Mouse (Mus musculus): ENCODE data around the gene Pank2.
A peak's percentile ranks its signal among the peaks of the same experiment; 100 is the strongest.
"Not testable (repeated sequence)": the region's sequence is repeated elsewhere in the genome, so short reads cannot be mapped to it uniquely, and the experiment has no call there.

Gene Pank2

GRCm38 (mm10) chr2:131262213-131262672, at the start of gene Pank2:
TSS of gene Pank2 (plus strand) at chr2:131262495.
- peak; percentile 99 for DNase-seq

DNA sequence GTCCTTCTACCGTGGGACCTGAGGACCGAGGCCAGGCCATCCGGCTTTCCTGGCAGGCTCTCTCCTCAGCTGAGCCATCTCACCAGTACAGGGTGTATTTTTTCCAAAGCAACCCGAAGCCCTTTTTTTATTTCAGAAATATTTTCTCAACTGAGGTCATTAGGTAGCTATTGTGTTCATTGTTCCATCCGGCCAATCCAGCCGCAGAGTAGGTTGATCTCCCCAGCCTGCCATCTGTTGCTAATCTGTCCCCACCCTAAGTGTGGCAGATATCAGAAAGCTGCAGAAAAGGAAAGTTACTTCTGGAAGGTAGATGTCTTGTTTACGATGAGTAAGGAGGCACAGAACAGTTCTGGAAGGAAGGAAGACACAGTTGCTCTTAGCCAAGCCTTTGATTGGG, 48.5 kb upstream of the Pank2 start:
- DNase-seq: no peak

- DNase-seq: no peak
These were observed 46.1 kb upstream of the Pank2 start for GRCm38 (mm10) chr2:131215941-131216858.

- no peak for DNase-seq
These were observed 42.3 kb upstream of the Pank2 start for GRCm38 (mm10) chr2:131220030-131220429.

- DNase-seq: no peak
These were observed 40.3 kb upstream of the Pank2 start for GRCm38 (mm10) chr2:131221853-131222515.

DNA sequence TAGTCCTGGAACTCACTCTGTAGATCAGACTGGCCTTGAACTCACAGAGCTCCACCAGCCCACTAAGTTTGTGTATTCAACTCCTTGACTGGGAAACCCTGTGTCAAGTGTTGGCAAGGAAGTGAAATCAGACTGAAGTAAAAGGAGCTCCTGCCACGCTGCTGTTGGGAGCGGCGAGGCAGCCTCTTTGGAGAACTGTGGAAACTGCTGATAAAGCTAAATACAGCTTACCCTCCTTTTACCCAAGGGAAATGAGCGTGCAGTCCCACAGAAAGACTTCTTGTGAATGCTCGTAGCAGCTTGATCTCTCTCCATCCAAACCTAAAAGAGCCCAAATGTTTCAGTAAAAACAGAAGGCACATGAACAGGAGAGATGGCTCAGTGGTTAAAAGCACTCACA, 39.7 kb upstream of the Pank2 start:
- no peak for DNase-seq

DNA sequence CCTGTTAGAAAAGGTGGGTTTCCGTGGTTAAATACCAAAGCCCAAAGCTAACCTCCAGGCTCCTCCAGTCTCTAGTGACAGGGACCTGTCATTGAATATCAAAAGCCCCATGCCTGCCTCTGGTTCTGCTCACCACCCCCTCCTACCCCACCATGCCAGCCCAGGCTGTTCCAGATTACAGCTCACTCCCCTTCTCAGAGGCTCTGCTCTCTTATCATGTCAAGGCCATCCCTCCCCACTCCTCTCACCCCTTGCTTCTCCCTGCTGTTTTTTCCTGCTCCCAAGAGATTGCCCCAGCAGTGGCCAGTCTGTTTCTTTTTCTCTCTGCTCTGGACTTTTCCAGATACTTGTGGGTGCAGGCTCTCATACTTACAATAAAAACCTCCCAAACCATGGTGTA, 38.7 kb upstream of the Pank2 start:
- no peak for DNase-seq

- no peak for DNase-seq
These were observed 37.1 kb upstream of the Pank2 start for GRCm38 (mm10) chr2:131225178-131225577.

- DNase-seq: not testable (repeated sequence)
These were observed 35.6 kb upstream of the Pank2 start for GRCm38 (mm10) chr2:131226669-131227068.

DNA sequence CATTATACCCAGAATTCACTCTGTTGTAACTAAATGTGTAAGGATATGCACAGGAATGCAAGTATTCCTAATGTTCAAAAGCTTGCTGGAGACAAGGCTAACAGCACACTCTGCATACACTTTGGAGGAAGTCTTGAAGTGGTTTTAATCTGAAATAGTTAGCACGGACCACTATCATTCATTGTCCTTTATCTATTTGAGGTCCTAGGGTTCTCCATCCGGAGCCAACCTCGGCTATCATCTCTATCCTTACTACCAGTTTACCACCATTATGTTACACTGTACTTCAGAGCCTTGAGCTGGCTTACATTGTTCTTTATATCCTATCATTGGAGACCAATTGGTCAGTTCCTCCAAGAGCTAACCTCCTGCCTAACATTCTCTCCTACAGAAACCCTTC, 35.1 kb upstream of the Pank2 start:
- DNase-seq: no peak

DNA sequence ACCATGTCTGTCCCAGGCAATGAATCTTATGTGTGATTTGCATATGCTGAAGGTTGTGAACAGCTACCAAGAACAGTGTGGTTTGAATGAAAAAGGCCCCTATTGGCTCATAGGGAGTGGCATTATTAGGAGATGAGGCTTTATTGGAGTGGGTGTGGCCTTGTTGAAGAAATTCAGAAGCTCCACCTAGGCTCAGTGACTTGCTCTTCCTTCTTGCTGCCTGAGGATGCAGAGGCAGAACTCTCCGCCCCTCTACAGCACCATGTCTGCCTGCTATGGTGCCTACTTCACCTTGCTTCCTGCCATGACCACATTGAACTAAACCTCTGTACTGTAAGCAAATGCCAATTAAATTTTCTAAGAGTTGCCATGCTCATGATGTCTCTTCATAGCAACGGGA, 29.7 kb upstream of the Pank2 start:
- DNase-seq: no peak

DNA sequence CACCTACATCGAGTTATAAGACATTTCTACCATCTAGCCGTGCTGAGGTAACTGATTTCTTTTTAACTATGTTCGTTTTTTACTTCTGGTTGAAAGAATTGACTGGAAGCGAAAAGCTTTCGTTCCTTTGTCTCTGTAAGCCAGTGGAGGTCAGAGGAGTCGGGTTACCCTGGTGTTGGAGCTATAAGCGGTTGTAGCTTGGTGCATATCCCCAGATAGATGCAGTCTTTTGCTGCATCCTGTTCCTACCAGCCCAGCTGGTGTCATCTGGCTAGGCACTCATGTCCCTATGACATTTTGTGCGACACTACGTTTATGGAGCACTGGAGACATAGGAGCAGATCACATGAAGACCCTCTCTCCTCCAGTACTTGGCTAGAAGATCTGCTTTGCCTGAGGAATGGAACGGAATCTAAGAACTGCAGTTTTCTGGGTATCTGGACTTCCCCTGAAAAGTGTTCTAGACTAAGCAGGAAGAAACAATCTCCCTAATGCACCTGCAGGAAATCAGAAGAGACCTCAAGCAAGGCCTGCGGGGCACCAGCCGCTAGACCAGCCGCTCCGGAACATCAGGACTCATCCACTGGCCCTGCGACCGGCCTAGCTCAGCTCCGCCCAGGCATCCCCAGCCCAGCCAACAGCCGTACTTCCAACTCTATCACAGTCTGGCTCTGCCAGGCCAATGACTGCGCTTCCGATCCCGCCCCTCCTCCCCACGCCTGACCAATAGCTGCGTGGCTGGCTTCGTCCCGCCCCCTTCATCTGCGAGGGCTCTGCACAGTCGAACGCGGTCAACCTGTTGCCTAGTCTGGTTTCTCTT, 28.8 kb upstream of the Pank2 start, which contains the start of gene Mavs:
Gene Mavs (plus strand): TSS at position 757 of the 820 bp plus-strand sequence.
- DNase-seq: peak; percentile 95

DNA sequence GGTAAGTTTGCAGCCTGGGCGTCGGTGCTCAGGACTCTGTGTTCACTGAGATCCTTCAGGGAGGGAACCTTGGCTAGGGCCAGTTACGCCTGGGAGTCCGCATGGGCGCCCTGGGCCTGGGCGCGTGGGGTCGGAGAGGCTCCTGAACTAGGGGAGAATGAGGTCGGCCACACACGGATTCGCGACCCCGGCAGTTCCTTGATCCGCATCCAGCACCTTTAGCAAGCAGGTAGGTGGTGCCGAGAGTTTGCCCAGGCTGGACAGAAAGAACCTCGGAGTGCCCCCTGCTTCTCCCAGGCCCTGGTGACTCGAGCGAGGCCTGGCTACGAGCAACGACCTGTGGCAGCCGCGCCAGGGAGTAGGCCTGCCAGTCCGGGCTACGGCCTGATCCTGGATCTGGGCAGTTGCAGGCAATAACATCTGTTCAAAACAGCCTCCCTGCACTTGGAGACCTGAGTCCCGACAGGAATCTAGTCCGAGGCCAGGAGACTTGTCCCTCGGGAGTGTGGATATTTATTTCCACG, 28.1 kb upstream of the Pank2 start:
- DNase-seq: no peak

GRCm38 (mm10) chr2:131234970-131235635, 27.2 kb upstream of the Pank2 start:
- no peak for DNase-seq

DNA sequence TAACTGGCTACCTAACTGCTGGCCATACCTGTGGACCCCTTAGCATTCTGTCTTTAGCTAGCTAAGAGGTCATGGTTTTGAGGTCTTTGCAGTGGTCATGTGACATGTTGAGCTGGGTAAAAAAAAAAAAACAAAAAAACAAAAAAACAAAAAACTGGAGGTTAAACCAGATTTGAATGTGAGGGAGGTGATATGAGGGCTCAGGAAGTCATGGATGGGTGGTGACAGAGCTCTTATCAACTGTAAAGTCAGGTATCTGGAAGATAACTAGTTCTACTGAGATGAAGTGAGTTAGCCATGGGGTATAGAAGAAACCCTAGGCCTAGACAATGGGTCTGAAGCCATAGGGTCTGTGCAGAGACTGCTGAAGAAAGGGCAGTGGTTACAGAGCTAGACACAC, 20.1 kb upstream of the Pank2 start:
- DNase-seq: no peak

GRCm38 (mm10) chr2:131242929-131243328, 19.4 kb upstream of the Pank2 start:
- no peak for DNase-seq

DNA sequence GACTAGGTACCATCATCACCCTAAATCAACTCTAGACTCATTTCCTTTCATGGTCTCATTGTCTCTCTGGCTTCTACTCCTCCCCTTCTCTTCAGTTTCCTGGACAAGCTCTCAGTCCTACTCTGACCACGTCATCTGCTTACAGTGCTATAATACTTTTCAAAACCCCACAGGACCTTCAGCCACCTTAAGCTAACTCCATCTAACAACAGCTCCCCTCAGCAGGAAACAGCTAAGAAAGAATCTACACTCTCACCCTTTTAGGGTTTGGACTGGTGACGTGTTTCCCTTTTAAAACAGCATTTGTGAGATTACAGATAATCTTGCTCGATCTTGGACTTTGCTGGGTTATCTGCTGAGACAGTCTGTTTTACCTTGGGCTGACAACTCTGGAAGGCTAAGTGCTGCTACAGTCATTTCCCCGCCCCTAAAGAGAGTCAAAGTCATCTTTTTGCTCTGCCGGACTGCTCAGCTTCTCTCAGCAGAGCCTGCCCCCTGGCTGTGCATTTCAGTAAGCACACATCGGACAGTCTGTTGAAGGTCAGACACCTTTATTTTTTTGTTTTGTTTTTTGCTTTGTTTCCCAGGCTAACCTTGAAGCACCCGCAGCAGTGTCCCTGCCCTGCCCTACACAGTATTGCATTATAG, 8.5 kb upstream of the Pank2 start:
- DNase-seq: no peak

DNA sequence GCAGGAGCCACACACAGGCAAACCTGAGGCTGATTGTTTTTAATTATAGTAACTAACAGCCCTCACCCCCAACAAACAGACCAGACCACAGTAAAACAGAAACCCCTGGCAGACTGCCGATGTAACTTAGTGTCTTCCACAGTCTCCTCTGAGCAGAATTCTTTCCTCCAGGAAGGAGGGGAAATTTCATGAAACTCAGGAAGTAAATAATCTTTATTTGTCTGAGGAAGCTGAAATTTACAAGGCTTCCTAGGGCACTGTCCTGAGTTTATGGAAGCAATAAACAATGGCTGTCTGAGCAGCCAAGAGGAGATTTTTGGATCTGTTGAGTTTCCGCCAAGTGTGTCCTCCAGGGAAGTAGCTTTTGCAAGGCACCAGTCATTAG, 8.0 kb upstream of the Pank2 start:
- no peak for DNase-seq

DNA sequence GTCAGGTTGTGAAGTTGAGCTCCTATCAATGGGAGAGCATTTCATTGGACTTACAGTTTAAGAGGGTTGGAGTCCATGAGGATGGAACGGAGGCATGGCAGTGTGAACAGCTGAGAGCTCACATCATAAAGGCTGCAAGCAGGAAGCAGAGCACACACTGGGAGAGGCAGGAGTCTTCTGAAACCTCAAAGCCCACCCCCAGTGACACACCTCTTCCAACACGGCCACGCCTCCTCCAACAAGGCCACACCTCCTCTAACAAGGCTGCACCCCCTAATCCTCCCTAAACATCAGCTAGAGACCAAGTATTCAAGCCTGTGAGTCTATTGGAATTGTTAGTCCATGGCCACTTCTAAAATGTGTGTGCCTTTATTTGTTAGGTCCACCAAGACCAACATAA, 6.6 kb upstream of the Pank2 start:
- no peak for DNase-seq

- no peak for DNase-seq
These were observed 3.6 kb upstream of the Pank2 start for GRCm38 (mm10) chr2:131258693-131259092.

GRCm38 (mm10) chr2:131260544-131261307, 1.6 kb upstream of the Pank2 start:
- no peak for DNase-seq
